Mouse (Mus musculus): Measurements from ENCODE around the gene Masp2. TPM values are rescaled to one million over a fixed set of nuclear protein-coding genes. Genes with fewer than 3 reads are reported as not detected.

Masp2 gene
- total RNA-seq, 4 experiments from 2014 or later: 0.29 to 1.2 (median 0.33) TPM

GRCm38 (mm10) chr4:148635309-148635708, 33.0 kb downstream of the Masp2 start:
- DNase-seq (ENCODE audit: low spot score): no peak

DNA sequence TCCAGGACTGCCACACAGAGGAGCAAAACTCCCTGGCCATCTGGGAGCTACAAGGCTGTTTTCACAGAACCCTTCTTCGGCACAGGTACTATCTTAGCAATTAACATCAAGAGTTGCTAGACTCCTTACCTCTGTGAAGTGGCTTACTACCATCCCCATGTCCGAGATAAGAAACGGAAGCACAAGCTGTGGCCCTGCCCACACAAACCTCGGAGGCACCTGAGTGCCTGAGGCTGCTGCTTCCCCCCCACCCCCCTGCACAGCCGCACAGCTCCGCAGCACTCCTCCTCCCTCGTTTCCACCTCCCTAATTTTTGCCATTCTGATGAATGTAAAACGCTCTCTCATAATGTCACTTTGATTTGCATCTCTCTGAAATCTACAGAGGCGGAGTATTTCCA, 35.9 kb downstream of the Masp2 start:
- DNase-seq (ENCODE audit: low spot score): no peak

DNA sequence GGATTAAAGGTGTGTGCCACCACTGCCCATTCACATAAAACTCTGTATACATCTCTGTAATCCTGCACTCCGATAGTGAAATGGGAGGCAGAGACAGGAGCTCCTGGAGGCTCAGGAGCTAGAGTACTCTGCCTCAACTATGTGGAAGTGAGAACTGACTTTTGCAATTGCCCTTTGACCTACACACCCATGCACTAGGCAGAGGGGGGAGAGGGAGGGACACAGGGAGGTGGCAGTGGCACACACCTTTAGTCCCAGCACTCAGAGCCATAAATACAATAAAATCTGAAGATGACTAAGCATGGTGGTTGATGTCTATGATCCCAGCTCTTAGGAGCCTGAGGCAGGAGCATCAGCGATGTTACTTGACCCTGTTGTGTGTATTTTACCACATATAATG, 37.1 kb downstream of the Masp2 start:
- no peak for DNase-seq (ENCODE audit: low spot score)

DNA sequence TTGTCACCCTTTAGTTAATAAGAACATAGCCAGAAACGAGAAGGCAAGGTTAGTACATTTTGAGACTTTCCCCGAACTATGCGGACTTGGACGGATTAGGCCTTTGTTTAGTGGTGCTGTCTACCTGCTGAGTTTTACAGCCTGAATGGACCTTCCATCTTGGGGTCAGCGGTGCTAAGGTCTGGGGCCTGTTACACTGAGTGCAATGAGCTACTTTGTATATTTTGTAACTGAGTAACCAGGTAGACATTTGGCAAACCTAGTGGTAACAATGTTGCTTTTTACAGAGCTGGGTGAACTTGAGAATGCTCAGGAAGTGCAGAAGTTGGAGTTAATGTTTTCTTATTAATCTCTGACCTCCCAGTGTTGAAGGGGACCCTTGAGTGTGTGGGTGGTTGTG, 38.8 kb downstream of the Masp2 start:
- no peak for DNase-seq (ENCODE audit: low spot score)

DNA sequence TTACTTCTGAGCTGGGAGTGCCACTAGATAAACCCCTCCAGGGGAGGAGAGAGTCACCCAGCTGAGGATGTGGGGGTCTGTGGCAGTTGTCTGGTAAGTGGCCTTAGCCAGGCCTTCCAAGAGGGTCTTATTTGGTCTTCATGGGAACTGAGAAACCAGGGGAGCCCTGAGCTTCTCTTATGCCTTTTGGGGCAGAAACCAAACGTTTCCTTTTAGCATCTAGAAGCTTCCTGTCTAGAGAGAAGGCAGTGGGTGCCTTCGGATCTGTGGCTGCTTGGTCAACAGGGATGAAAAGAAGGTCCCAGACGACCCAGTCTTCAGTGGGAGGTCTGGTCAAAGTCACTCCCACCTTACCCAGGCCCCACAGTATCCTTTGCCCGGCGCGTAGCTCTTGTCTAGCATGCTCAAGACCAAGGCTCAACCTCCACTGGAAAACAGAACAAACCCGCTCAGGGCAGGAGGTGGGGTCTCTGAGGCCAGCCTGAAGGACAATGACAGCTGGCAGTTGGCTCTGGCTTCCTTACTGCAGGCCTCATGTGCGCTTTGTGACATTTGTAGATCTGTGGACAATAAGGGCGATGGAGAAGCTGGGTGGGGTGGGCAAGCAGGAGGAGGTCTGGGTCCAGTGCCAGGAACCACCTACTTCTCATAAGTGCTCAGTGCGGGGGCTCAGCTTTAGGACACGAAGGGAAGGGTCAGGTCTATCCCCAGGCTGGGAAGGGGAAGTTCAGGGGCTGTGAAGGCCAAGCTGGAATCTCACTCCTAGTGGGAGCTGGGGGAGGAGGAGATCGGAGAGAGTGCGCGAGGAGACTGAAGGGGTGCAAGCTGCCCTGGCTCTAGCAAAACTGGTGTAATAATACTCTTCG, 41.2 kb downstream of the Masp2 start, which contains the start of gene Gm572:
Gene Gm572, plus strand, starts transcription at position 27 of the 866 bp plus-strand sequence.
- no peak for DNase-seq (ENCODE audit: low spot score)

DNA sequence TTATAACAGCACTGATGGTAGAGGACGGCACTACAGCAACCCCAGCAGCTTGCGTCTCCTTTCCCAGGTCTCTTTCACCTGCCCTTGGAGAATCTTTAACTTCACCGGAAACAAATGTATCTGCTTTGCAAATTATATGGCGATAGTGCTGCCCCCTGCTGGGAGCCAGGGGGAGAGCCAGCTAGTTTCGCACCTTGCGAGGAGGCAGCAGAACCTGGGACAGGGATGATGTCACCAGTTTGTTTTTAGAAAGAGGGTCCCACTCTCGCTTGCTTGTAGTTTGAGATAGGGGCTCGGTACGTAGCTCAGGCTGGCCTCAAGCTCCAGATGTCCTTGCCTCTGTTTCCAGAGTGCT, 41.8 kb downstream of the Masp2 start:
- DNase-seq (ENCODE audit: low spot score): no peak

DNA sequence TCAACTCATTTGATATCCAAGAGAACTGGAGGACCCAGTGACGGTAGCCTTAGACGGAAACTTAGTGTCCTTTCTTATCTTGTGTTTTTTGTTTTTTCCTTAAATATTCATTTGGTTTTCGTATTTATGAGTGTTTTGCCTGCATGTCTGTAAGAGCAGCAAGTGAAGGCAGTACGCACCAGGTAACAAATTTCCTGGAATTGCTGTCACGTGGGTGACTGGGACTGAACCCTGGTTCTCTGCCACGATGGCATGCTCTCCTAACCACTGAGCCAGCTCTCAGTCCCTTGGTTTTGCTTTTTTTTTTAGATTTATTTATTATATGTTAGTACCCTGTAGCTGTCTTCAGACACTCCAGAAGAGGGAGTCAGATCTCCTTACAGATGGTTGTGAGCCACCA, 42.6 kb downstream of the Masp2 start:
- no peak for DNase-seq (ENCODE audit: low spot score)

- no peak for DNase-seq (ENCODE audit: low spot score)
Measured at GRCm38 (mm10) chr4:148646616-148647015, 44.3 kb downstream of the Masp2 start.

DNA sequence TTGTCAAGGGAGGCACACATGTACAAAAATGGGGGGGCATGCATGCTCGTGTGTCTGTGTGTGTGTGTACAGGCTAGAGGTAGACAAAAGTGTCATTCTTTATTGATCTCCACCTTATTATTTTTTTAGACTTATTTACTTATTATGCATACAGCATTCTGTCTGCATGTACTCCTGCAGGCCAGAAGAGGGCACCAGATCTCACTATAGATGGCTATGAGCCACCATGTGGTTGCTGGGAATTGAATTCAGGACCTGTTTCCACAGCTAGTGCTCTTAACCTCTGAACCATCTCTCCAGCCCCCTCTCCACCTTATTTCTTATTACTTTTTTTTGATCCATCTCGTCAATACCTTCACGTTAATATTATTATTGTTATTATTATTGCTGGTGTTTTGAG, 47.0 kb downstream of the Masp2 start:
- DNase-seq (ENCODE audit: low spot score): no peak

- DNase-seq (ENCODE audit: low spot score): no peak
Measured at GRCm38 (mm10) chr4:148651045-148651444, 48.7 kb downstream of the Masp2 start.

- no peak for DNase-seq (ENCODE audit: low spot score)
Measured at GRCm38 (mm10) chr4:148654701-148655398, 52.5 kb downstream of the Masp2 start.

GRCm38 (mm10) chr4:148656691-148657258, 54.4 kb downstream of the Masp2 start:
- no peak for DNase-seq (ENCODE audit: low spot score)

- no peak for DNase-seq (ENCODE audit: low spot score)
Measured at GRCm38 (mm10) chr4:148657776-148658175, 55.4 kb downstream of the Masp2 start.

DNA sequence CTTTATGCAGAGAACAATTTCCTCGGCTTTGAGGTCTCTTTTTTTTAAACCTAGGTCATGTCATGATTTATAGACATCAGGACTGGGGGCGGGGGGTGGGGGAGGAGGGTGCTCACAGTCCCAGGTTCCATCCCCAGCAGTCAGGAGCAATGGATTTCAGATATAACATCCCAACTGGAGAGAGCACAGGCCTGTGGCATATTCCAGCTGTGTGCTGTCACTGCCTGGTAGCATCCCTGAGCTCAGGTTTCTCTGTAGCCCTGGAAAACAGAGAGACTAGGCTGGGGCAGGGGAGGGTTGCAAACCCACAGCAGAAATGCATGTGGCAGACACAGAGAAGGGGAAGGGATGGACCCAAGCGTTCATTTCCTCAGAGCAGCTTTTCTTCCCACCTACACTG, 57.8 kb downstream of the Masp2 start:
- DNase-seq (ENCODE audit: low spot score): no peak

- DNase-seq (ENCODE audit: low spot score): peak; percentile 65
Measured at GRCm38 (mm10) chr4:148662168-148662965, 60.0 kb downstream of the Masp2 start.

DNA sequence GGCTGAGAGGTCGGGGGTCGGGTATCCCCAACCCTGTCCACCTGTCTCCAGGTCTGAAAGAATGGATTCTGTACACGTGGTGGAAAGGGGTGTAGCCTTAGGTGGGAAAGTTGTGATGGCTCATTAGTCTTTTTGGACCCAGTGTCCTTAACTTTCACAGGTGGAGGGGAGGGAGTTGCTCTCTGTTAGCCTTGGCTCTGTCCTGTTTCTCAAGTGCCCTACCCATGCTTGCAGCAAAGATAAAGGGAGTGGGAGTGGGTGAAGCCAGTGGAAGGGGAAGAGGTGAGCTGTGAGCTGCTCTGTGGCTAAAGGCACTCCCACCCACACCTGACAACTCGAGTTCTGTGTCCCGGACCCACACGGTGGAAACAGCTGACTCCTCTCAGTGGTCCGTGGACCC, 61.0 kb downstream of the Masp2 start:
- no peak for DNase-seq (ENCODE audit: low spot score)

DNA sequence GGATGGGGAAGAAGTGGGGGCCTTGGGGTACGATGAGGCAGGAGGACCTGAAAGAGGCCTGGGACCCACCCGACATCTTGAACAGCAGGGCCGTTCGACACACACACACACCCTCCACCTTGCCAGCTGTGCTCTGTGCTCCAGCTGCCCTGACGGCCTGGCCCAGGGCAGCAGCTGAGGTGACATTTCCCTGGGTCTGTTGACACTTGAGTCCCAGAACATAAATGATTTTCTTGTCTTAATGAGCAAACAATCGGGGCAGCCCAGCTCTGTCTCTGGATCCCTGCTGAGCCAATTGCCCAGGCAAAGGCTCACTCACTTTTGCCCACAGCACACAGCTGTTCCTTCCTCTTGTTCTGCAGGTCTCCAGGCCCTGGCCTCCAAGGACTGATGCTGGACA, 61.7 kb downstream of the Masp2 start:
- no peak for DNase-seq (ENCODE audit: low spot score)

Other genes starting within 250 kb of the Masp2 start
- gene Ubiad1, start 157.8 kb upstream of the Masp2 start, total RNA-seq (2022): 10 to 100 TPM; 14.7 to 19.5 (median 16.1) TPM
- gene Mtor, start 153.9 kb upstream of the Masp2 start, total RNA-seq (2022): 10 to 100 TPM; 43.9 to 59.9 (median 52.8) TPM
- 1 to 10 TPM in 2 of 4 experiments, under 1 TPM in 2; 0.72 to 1.8 (median 1.3) TPM for gene Angptl7, start 102.1 kb upstream of the Masp2 start, total RNA-seq (2022)
- 10 to 100 TPM; 31.6 to 40.9 (median 35.7) TPM for gene Exosc10, start 44.1 kb upstream of the Masp2 start, total RNA-seq (2022)
- 10 to 100 TPM; 16.1 to 19.6 (median 17.7) TPM for gene Srm, start 11.1 kb upstream of the Masp2 start, total RNA-seq (2022)
- 100 to 1,000 TPM; 108 to 133 (median 124) TPM for gene Tardbp, start 24.5 kb downstream of the Masp2 start, total RNA-seq (2022)
- gene Gm572, start 40.8 kb downstream of the Masp2 start, total RNA-seq (2022): 1 to 10 TPM; 5.2 to 8.4 (median 6.7) TPM
- 10 to 100 TPM; 40.6 to 49.5 (median 47.3) TPM for gene Casz1, start 201.9 kb downstream of the Masp2 start, total RNA-seq (2022)

All from heart, adult 8-10 months (tissue).